Mouse (Mus musculus) urinary bladder, adult 18-20 months (tissue): ENCODE data around the gene Timp3.
A peak's percentile ranks its signal among the peaks of the same experiment; 100 is the strongest.

Experiments used
- DNase-seq, 2 experiments: peaks; one replicate each; pipeline ENCODE4 v3.0.0; 2022; ENCODE audit warnings: low spot score in 2 of 2, mixed read lengths in 2 of 2

Gene Timp3

DNA sequence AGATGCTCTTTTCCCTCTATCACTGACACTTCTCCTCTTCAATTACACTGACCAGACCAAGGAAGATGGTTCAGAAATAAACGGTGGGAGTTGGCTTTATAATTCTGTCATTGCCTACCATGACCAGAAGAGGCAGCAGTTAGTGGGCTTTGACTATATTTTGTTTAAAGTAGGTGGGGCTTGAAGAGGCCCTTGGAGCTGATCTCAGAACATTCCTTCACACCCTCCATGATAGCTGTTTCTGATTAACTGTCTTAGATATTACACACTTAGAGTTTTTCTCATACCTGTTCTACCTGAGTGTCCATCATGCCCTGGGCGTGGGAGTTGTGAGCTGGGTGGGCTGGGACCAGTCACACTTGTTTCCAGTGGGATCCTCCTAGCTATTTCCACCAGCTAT lies 28.5 kb downstream of the Timp3 start:
- DNase-seq = no peak

DNA sequence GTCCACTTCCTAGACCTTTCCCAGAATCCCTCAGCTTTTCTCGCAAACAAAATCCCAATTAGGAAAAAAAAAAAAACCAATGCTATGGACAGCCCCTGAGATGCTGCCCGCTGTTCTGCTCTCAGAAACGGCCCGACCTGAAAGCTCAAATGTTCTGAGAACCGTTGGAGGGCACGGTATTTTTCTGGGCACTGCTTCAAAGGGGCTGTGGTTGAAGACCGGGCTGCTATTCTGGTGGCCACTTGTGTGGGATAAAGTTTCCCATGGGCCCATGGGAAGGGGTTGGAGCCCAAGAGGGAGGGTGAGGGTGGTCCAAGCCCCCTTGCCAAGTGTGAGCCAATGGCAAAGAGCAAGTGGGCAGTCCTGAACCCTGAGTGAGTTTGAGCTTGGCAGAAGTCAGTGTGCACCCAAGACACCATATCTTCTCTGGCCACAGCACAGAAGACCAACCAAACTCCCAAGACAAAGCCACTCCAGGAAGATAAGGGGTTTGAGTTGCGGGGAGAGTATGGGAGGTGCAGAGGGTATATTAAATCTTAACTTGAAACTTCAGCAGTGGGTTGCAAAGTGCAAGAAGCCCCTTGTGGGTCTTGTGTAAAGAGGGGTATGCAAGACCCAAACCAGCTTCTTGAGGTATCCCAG lies 29.2 kb downstream of the Timp3 start:
- DNase-seq = no peak

DNA sequence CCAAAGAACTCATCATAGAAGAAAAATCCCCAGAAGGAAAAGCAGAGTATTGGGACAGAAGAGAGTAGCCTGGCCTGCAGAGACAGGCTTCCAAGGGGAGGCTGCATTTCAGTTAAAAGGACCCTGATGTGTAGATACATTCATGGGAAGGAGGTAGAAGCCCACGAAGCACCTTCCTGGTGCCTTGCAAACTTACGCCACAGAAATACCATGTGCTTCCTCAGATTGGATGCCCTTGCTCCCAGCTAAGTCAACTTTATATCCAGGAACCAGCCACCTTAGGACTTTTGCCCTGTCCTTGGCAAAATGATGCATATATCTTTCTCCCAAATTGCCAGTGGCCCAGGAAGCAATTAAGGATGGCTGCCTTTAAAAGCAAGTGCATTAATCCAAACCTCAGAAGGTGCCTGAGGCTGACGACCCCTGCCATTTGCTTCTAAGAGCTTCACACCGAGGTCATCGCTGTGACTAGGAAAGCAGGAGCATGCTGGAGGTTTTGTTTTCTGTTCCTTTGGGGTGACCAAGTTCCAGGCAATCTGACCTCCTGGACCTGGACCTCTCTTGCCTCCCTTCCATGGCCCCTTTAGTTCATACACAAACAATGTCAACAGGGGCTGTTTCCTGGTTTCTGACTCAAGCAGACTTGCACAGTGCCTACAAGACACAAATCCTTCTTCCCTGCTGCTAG lies 31.0 kb downstream of the Timp3 start:
- no peak for DNase-seq

DNA sequence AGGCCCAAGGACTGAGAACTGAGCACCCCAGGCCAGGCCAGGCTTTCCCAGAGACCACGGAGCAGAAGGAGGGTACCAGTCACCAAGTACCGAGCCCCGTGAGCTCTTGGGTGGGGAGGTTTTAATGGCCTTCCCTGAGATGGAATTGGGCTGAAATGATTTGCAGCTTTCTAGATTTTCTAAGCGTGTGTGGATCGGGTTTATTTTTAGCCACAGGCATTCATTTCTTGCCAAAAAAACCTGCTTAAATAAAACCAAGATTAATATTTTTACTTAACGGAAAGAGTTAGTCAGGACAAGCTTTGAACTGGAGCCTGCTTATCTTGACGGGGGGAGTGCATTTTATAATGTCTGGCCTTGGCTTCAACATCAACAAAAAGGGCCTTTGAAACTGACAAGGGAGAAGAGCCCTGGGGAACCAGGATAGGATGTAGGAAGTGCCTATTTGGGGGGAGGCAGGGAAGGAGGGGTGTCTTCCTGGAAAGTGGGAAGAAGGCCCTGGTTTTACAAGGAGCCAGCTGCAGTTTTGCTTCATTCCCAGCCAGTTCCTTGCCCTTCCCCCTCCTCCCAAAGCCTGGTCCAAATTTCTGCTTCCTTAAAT lies 31.6 kb downstream of the Timp3 start:
- no peak for DNase-seq

DNA sequence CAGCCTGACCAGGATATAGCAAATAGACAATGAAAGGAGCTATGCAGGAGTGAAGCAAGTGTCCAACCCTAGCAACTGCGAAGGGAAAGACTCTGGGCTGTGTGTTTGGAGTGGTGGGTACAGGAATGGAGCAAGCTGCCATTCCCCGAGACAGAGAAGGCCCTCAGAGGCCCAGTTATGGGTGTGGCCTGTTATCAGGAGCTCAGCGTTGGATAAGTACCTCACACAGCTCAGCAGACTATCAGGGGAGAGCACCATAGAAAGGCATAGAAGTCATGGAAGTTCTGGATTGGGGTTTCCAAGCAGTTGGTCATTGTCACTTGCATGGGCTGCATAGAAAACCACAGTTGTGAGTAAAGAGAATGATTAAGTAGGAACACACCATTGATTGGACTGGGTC lies 32.8 kb downstream of the Timp3 start:
- no peak for DNase-seq

DNA sequence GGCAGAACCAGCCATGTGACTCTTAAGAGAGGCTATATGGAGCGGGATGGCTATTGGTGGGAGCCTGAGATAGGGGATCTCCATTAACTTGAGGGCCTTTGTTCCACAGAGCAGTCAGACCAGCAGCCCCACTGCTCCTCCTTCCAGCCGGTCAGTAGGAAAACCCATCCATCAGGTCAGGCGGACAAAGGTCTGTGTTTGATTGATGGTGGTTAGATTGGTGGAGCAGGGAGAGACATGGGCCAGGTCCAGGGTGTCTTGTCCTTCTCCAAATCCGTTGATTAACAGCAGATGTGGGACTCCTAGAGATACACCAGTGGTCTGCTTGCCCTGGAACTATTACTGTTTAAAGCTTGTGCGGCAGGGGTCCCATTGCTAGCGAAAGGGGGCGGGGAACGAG lies 34.4 kb downstream of the Timp3 start:
- no peak for DNase-seq

DNA sequence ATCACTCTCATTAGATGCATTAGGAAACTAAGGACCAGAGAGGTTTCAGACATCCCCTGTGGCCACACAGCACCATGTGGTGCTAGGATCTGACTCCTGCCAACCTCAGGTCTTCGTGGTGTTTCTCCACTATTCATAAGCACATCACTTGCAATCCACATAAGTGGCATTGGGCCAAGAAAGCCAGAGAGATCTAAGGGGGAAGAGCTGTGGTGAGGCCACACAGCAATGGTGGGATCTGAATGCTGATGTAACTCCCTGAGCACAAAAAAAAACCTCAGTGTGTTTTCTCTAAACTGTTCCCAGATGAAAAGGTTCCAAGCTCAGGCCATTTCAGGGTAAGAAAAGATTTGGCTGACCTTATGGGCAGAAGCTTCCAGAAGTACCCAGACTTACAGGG lies 36.3 kb downstream of the Timp3 start:
- DNase-seq = no peak

DNA sequence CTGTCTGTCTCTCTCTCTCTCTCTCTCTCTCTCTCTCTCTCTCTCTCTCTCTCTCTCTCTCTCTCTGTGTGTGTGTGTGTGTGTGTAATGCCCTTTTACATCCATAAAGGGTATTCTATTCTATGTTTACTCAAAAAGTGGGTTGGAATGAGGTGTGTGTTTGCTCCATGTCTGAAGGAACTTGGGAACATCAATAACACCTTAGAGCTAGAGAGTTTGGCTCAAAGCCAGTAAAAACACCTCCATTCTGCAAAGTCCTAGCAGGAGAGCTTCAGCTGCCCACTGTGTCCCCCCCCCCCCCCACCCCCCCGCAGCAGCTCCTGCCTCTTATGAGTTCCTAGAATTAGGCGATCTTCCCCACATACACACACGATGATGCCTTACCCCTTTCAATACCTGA lies 37.1 kb downstream of the Timp3 start:
- DNase-seq = no peak

DNA sequence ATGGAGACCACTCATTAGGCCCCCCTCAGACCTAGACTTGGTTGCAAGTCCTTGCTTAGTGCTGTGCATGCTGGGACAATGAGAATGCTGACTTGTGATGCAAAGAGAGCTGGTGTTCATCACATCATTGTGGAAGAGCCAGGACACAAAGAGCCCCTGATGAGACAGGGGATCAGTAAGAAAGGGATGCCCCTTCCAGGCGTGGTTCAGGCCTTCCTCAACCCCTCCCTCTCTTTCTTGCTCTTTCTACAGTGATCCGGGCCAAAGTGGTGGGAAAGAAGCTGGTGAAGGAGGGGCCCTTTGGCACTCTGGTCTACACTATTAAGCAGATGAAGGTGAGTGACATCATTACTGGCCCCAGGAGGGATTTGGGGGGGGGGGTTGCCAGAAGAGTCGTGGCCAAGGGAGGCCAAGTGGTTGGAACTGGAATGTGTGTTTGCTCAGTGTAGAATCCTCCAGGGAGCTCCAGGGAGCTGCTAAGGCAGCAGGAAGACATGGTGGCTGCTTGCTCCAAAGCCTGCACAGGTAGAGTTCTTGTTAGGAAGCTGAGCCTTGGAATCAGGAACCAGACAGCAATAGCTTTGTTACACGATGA lies 38.0 kb downstream of the Timp3 start:
- DNase-seq = no peak

DNA sequence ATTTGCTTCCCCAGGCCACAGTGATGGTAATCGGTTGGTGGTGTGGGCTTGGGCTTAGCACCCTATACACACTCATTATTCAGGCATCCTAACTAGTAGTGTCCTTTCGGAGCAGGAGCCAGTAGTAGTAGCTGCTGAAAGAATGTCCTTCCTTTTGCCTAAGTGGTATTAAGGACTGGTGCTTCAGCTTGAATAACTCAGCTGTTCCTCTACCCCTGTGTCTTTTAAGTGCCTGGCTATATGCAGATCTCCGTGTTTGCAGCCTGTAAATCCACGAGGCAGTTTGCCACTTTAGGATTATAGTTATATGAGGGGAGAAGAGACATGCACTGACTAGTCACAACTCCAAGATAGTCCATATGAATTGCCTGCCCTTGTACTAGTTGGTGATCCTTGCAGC lies 38.9 kb downstream of the Timp3 start:
- no peak for DNase-seq

DNA sequence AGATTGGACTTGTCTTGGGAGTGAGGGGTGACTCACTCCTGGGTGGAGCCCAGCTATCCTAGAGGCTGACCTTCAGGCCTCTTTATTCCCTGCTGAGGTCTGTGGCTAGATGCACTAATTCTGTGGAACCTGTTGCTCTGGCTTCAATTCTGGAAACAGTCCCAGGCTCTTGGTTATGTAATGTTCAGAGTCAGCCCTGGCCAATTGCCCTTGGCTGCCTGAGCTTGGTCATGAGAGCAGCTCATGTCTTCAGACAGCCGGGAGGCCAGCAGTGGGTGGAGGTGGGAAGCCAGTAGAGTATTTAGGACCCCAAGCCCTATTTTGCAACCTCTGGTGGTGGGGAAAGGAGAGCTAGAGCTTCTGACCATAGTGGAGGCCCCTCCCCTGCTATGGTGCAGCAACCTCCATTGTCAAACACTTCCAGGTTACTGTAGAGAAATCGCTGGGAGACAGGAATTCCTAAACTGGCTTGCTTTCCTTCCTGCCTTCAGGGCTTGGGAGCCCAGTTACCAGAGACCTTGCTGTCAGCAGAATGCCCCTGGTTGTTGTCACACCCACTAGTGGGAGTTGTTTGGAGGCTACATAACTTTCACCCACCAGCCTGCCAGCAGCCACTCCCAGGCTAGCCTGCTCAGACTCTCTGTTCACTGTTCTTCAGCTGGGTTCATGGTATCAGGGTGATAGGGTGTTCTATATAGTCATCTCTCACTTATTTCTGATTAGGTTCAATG lies 39.6 kb downstream of the Timp3 start:
- DNase-seq = peak; percentile 70 to 93

DNA sequence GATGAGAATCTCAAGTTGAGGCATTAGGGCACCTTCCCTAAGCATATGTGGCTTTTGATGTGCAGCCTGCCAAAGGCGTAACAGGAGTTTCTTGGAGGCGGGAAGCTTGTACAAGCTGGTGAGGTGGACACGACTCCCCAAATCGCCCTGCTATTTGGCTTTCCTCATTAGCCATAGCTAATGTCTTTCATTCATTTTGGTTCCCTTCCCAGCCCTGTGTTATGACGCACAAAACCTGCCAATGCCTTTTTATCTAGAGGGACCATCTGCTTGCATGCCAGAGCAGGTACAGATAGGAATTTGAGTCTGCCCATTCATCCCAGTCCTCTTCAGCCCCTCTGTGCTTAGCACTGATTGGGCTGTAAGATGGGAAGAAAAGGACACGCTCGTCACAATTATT lies 40.2 kb downstream of the Timp3 start:
- DNase-seq = peak; percentile 28 to 36

DNA sequence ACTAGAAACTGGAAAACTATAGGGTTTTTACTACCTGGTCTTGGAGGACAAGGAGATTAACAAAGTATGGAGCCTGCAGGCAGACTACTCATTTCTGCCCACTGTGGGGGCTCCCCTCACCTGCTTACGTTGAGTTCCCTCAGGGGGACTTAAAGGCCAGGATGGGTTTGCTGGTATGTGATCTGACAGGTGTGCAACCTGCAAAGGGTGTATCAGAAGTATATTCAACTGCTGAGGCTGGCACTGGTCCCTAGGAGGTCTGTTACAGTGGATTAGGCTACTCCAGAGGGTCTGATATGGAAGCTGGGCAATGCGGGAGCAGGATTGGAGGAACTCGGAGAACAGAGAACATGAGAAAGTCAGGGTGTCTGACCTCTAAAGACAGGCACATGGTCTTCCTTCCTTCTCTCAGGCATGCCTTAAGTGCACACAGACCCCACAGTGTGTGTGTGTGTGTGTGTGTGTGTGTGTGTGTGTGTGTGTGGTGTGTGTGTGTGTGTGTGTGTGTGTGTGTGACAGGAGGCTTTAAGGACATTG lies 40.9 kb downstream of the Timp3 start:
- no peak for DNase-seq

DNA sequence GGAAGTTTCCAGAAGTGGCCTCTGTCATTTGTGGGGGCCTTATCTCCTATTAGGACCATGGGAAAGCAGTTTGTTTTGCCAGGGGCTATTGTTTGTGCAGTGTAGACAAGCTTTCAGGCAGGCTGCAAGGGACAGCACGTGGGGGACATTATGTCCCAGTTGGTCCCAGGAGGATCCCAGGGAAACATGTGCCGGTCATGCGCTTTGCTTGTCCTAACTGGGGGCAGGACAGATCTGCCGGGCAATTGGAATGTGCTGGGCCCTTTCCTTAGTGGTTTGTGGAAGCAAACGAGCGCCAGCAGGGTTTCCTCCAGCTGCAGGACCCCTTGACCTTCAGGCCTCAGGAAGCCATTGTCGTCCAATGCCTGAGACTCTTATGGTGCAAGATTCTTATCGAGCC lies 41.4 kb downstream of the Timp3 start:
- no peak for DNase-seq

DNA sequence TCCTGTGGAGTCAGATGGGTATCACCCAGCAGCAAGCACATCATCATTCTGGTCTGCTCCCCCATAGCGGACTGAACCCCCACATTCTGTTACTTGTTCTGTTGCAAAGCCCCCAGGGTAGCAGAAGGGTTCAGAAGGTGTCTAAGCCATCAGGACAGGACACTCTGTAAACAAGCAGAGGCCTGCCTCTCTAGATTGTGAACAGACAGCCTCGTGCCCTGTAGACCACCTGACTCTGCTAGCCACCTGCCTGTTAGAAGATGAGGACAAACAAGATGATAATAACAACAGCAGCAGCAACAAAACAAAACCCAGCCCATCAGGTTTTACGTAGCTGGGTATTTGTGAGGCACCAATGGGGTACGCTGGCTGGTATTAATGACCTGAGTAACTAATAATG lies 42.0 kb downstream of the Timp3 start:
- DNase-seq = no peak

DNA sequence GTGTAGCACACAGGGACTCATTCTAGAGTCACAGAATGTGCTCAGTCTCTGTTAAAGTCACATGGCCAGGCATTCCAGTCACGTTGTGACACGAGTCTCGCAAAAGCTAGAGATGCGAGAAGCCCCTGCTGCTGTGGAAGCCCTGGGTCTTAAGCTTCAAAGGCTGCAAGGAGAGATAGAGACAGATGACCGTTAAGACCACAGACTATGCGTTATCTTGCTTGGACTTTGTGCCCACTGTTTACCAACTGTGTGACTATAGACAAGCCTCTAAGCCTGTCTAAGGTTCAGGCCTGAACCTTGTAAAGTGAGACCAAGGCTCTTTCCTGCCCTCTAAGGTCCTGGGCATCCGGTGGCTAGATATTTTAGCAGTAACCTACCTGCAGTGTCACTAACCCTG lies 42.5 kb downstream of the Timp3 start:
- no peak for DNase-seq

DNA sequence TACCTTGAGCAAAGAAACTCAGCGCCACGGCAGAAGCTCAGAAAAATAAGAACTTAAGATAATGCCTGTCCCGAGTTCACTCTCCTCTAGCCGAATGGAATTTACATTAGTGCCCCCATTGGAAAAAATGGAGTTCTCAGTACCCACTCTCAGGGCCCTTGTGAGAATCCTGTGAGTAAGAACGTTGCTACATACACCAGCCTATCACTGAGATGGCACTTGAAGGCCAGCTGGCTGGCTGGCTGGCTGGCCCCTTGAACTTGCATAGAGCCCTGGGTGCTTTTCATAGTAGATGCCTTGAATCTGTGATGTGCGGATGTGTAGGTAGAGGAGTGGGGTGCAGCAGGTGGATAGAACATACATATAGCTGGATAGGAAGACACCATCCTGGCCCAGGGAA lies 43.2 kb downstream of the Timp3 start:
- no peak for DNase-seq

DNA sequence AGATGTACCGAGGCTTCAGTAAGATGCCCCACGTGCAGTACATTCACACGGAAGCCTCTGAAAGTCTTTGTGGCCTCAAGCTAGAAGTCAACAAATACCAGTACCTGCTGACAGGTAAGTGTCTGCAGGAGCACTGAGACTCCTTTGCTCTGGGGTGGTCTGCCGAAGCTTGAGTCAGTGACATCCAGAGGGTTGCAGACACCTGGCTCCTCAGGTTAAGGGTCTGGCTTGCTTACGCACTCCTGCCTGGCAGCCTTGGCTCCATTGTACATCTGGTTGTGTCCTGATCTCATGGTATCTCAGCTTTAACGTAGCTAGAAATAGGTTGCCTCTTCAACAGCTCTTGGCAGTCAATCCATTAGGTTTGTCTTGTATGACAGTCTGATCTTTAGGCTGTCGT lies 43.8 kb downstream of the Timp3 start:
- no peak for DNase-seq

DNA sequence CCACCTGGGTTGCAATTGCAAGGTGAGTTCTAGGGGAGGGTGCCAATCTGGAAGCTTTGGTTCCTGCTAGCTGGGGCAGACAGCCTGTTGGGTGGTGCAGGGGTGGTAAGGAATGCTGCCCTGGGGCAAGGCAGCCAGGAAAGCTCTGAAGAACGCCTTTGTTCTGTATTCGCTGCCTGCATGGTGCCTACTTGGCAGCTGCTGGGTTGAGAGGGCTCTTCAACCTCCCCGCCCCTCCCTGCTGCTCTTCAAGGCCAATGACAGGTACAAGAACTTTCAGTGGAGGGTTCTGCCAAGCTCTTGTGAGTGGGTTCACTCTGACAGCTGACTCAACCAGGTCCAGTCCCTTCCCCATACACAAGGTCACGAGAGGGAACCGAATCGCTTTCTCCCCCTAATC lies 44.5 kb downstream of the Timp3 start:
- DNase-seq = no peak

DNA sequence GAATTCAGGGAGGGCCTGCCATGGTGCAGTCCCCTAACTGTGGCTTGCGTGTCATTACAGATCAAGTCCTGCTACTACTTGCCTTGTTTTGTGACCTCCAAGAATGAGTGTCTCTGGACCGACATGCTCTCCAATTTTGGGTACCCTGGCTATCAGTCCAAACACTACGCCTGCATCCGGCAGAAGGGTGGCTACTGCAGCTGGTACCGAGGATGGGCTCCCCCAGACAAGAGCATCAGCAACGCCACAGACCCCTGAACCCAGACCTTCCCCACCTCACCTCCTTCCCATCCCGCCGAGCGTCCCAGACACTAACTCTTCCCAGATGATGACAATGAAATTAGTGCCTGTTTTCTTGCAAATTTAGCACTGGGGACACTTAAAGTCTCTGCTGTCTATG lies 45.5 kb downstream of the Timp3 start:
- DNase-seq = no peak

DNA sequence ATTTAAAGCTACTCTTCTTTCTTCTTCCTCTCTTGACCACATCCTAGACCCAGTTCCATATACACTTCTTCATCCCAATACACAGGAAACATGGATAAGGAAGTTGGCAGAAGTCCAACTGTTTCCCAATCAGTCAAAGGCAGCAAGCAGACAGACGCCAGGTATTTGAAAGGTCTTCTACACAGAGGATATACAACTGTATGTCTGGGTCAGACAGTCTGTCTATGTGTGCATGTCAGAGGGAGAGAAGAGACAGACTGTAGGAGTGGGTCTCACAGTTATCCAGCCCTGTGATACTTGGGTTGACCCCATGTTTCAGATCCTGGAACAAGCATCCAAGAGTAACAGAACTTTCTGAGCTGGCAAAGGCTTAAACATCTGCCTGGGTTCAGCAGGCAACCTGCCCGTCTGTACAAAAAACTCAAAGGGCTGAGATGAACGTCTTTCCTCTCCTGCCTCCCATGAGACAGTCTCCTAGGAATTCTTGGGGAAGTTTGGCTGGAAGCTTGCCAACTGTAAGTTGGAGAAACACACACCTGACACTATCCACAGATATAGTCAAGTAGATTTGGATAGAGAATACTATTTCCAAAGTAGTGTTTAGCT lies 46.2 kb downstream of the Timp3 start:
- no peak for DNase-seq

DNA sequence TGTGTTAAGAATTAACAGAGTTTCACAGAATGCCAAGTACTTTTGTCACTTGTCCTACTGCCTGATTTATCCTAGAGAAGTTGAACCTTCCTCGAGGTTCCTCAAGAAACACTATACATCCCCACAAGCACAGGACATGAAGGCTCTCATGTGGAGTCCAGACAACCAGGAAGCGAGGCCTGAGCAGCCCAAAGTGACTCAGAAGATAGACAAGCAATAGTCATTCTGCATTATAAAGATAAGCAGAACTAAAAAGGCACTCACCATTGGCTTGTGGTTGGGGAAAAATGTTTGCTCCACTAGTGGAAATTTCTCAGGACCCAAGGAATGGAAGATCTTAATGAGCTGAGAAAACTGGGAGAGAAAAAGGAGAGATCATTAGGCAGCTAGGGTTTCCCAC lies 51.1 kb downstream of the Timp3 start:
- no peak for DNase-seq
